Mouse (Mus musculus) CD8-positive naive resting alpha-beta T cell, adult 57 days (primary cell): ENCODE measurements around the gene Rnf39. TPM values are rescaled to one million over a fixed set of nuclear protein-coding genes. Genes with fewer than 3 reads are reported as not detected.

Source experiments
- total RNA-seq: library from RNA; stranded (reverse); gene quantifications from one replicate; pipeline ENCODE4 v1.2.4, GENCODE M21; 2023

The Rnf39 gene
- 2.2 TPM for total RNA-seq

DNA sequence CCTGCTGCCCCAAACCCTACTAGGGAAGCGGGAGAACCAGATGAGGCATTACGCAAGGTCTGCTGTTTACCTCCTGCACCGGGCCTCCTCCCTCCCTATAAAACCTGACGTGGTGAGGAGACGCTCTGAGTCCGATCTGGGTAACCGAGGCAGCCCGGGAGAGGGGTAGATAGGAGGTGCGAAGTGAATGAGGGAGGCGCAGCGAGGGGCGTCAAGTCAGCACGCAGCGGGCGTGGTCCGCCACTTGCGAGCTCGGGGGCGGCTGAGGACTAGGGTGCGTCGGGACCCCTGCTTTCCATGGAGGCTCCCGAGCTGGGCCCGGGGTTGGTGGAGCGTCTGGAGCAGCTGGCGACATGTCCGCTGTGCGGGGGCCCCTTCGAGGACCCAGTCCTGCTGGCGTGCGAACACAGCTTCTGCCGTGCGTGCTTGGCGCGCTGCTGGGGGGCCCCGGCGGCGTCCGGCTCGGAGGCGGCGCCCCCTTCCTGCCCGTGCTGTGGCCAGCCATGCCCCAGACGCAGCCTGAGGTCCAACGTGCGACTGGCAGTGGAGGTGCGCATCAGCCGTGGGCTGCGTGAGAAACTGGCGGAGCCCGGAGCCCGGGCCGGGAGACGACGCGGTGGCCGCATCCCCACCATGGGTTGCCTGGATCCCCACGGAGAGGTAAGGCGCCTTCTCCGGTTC lies at the start of gene Rnf39:
TSS of gene Rnf39 (plus strand) at position 128 of the 681 bp plus-strand sequence.

DNA sequence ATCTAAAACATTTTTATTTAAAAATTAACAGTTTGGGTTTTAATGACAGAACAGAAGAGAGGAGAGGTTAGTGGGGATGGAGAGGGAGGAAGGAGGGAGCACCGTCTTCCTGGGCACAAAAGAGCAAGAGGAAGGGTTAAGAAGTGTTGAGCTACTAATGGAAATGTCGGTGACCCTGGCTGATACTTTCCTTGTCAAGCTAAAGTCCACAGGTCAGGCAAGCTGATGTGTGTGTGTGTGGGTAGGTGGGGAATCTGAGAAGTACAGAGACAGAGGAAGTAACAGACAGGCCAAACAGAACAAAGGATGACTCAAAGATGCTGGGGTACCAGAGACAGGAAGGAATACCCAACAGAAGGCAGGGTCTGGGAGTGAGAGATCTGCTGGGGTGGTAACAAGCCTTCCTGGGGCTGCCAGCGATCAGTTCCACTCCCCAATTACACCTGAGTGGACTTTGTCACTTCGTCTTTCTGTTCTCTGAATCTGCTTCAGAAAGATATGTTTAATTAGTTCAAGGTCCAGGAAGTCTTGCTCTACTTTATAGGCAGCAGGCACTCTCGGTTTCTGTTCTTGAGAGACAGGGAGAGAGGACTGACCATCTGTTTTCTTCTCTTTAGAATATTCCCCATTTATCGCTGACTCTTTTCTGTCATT lies 45.0 kb upstream of the Rnf39 start, which contains the start of gene Trim31:
TSS of gene Trim31 (plus strand) at position 567 of the 654 bp plus-strand sequence.

DNA sequence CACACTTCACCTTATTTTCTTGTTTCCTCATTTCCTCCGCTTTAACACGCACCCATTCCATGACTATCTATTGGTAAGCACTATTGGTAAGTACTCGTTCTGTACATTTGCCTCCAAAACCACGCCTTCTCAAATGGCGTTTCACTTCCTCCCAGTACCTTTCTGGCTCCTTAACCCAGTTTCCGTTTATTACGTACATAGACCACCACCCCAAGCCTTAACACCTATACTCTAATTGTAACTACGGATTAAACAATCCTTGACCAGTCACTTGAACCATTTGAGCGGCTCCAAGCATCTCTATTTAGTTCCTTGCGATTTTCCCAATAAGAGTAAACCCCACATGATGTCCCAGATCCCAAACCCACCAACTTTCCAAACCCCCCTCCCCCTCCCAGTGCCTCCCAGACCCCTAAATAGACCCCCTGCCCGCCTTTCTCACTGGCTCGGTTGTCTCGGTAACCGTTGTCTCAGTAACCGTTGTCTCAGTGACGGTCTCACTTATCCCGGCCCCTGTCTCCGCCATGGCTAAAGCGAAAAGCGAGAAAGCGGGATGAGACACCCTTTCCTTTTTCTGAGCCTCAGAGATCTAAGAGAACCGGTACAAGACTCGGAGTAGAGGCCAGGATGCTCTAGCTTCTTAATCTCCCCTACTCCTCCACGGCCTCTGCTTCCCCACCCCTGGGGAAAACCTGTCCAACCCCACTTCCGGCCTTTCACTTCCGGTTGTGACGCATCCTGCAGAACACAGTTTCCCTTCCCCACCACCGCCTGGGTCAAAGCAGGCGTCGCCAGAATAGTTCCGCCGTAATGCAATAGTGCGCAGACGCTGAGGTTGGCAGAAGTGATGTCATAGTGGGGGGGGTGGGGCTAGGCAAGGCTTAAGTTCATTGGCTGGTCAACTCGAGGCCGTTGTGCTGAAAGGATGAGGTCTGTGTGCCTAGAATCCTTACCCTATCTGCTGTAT lies 8.5 kb downstream of the Rnf39 start, which contains the start of gene Ppp1r11:
TSS of gene Ppp1r11 (minus strand) at position 761 of the 967 bp plus-strand sequence.

DNA sequence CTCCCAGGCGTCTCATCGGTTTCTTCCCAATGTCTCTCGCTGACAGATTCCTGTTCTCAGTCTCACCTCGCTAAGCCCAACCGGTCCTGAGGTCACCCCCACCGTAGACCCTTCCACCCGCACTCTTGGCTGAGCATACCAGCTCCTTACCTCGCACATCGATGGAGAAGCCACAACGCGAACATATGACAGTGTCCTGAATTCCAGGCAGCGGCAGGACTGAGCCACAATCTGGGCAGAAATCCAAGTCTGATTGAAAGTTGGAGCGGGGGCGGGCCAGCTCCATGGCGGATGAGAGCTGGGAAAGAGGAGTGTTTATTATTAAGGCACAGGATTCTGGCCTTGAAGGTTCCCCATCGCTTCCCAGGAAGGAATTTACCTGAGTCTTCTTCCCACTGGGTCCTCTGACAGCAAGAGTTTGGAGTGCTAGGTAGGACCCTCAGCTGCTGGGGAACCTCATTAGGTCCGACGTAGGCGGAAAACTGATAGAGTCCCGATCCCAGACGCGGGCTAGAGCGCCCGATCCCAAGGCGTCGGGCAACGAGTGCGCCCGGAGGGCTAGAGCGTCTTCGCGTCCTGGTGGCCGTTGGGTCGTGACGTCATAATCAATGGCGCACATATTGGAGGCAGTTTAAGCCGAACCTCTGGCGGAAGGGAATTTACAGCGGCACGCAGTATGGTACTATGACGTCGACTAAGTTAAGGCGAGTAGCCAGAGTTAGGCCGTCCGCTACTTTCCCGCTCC lies 15.5 kb downstream of the Rnf39 start, which contains the start of the genes Znrd1 and Znrd1as:
TSS of gene Znrd1 (minus strand) at position 561 of the 745 bp plus-strand sequence.
TSS of gene Znrd1as (plus strand) at position 594 of the 745 bp plus-strand sequence.

GRCm38 (mm10) chr17:36981221-36981813 lies 38.6 kb downstream of the Rnf39 start, which contains the start of gene 2410137M14Rik:
2410137M14Rik (minus strand) TSS chr17:36981237.

DNA sequence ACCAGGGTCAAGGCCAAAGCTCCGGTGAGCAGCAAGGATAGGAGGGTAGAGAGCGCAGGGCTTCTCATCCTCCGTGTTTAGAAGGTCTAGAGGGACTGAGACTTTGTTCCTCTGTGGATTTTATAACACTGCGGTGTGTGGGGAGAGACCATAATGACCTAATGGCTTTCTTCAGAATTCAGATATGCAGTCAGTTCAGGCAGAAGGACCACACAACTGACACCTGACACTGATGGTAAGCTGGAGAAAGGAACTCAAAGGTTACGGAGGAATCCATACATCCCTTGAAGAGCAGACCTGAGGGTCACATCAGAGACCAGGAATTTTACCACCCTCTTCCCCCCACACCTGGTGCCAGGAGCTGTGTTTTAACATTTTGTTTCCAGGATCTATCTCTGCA lies 46.7 kb downstream of the Rnf39 start, which contains the start of gene H2-M5:
TSS of gene H2-M5 (minus strand) at position 101 of the 400 bp plus-strand sequence.

Other genes with a start within 250 kb of the Rnf39 start
- not detected for gene H2-M10.5, start 170.0 kb upstream of the Rnf39 start, total RNA-seq
- not detected for gene H2-M10.6, start 130.7 kb upstream of the Rnf39 start, total RNA-seq
- 128 TPM for gene Trim26, start 105.8 kb upstream of the Rnf39 start, total RNA-seq
- not detected for gene Trim15, start 75.7 kb upstream of the Rnf39 start, total RNA-seq
- 0.89 TPM for gene Trim10, start 73.3 kb upstream of the Rnf39 start, total RNA-seq
- gene Trim40, start 52.8 kb upstream of the Rnf39 start, total RNA-seq, result not detected
- gene Trim31, start 44.8 kb upstream of the Rnf39 start, total RNA-seq, result not detected
- gene Ppp1r11, start 8.8 kb downstream of the Rnf39 start, total RNA-seq, result 56.2 TPM
- 59.2 TPM for gene Znrd1, start 15.6 kb downstream of the Rnf39 start, total RNA-seq
- 2.3 TPM for gene Znrd1as, start 15.7 kb downstream of the Rnf39 start, total RNA-seq
- not detected for gene 2410137M14Rik, start 38.3 kb downstream of the Rnf39 start, total RNA-seq
- not detected for gene H2-M5, start 46.6 kb downstream of the Rnf39 start, total RNA-seq
- gene Zfp57, start 58.2 kb downstream of the Rnf39 start, total RNA-seq, result not detected
- not detected for gene Mog, start 80.5 kb downstream of the Rnf39 start, total RNA-seq
- gene Gabbr1, start 103.0 kb downstream of the Rnf39 start, total RNA-seq, result 153 TPM
- 0.18 TPM for gene Olfr90, start 145.6 kb downstream of the Rnf39 start, total RNA-seq
- not detected for gene Olfr91, start 155.4 kb downstream of the Rnf39 start, total RNA-seq
- not detected for gene Olfr92, start 177.2 kb downstream of the Rnf39 start, total RNA-seq
- not detected for gene Olfr93, start 218.6 kb downstream of the Rnf39 start, total RNA-seq